Mouse (Mus musculus): ENCODE measurements around the gene Rgs19. TPM values are rescaled to one million over a fixed set of nuclear protein-coding genes. Genes with fewer than 3 reads are reported as not detected.

Gene Rgs19
- 37.4 and 39.4 TPM in 2 replicates for polyA plus RNA-seq (2015; fragmentation: Nextera tagmentation; extraction: Ambion mirVana)

DNA sequence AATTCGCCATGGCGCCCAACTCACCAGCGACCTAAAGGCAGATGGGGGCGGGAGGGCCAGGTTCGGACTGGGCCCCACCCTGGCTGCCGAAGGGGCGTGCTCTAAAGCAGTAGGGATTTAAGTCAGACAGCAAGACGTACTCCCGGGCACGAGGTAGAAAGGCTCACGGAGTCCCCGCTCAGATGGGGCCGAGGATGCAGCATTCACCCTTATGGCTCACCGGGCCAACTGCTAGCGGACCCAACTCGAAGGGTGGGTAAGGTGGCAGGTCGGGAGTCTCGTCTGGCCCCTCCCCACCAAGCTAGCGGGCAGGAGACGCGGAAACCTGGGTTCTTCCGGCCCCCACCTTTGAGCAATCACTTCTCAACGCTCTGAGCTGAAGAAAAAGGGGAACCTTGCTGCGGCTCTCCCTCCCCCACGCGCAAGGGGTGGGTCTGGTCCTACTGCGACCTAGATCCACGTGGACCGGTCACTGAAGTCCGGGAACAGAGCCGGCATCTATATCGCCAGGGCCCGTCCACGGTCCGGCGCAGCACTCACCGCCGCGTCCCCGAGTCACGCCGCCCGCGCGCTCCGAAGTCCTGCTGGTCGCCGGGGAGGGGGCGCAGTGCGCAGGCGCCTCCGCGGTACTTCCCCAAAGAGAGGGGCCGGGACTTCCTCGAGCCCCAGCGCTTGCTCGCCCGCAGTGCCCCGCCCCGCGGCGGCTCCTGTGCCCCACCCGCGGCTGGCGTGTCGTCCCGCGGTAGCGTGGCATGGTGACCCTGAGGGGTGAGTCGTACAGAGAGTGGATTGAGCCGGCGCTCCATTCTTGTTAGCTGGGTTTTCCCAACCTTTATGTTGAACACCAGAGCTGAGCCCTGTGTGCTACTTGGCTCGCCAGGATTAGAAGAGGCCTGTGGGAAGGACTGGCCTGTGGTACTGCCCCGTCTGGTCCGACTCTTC is at the start of gene Rgs19:
Gene Rgs19 (minus strand): TSS at position 639 of the 942 bp plus-strand sequence.
- Histone ChIP-seq H3K27me3 (replicated peaks) (no peaks in the 10 kb centered on the region), H3K4me1 (replicated peaks) (peaks cover 8% of the 10 kb centered on the region), H3K4me3 (replicated peaks) (peak within 1 kb of the TSS; percentile 65), H3K4me2 (replicated peaks) (peak within 1 kb of the TSS; percentile 95), H3K36me3 (no peaks in the 10 kb centered on the region), H3K9me3 (no peaks in the 10 kb centered on the region), H3K27ac (0 out of 2 replicates have a peak within 1 kb of the TSS, but pooled peaks have one; percentile 32), H3K9ac (peak within 1 kb of the TSS; percentile 74)
- peak; percentile 92 for ATAC-seq
- WGBS, result under 1% methylated on average over 75 of the region's 75 CpGs

DNA sequence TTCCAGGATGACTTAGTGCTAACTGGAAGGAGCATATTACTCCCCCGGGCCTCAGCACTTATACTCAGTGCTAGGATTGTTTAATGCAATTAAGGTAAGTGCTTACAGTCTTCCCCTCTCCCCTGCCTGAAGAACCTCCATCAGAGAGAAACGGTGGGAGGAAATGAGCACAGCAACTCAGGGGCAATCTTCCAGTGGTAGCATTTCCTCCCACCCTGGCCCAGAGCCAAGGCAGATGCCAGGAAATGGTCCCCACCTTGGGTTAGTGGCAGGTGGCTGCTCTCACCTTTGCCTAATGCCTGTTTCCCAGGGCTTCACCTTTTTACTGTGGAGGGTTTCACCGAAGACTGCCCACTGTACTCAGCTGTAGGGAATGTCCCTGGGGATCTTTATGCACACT is 36.3 kb upstream of the Rgs19 start:
- Histone ChIP-seq H3K4me3 (replicated peaks) (no peak overlapping the region), H3K9ac (no peak overlapping the region), H3K27ac (no peak overlapping the region), H3K27me3 (replicated peaks) (no peaks in the 10 kb centered on the region), H3K4me2 (replicated peaks) (no peak overlapping the region), H3K4me1 (replicated peaks) (no peaks in the 10 kb centered on the region), H3K36me3 (no peaks in the 10 kb centered on the region), H3K9me3 (no peaks in the 10 kb centered on the region)
- no peak for ATAC-seq
- 63% methylated on average over 3 of the region's 3 CpGs for WGBS

DNA sequence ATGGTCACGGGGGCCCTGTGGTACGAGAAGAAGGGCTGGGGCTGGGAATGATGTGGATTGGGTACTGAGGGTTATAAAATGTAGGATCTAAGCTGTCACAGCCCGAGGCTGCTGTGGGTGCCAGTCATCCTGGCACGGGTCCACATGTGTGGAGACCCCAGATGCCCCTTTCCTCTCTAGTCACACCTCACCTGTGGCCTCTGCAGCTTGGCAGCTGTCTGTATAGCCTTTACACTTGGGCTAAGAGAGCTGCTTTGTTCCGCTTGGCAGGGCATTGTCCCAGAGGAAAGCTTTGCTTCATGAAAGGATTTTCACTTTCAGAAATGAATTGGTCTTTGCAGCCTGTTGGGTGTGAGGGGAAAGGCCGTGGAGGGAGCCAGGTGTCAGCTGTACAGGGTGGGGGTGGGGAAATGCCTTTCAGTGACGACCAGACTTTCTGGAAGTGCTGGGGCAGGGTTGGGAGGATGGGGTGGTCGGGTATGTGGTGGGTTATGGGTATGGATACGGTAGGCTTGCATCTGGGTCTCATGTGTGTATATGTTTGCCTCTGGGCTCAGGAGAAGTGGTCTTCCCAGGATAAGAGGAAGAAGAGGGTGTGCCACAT is 34.0 kb upstream of the Rgs19 start:
- no peaks in the 10 kb centered on the region for H3K4me1 ChIP-seq (replicated peaks)
- H3K9ac ChIP-seq, result no peak overlapping the region
- no peaks in the 10 kb centered on the region for H3K27me3 ChIP-seq (replicated peaks)
- WGBS, result 58% methylated on average over 9 of the region's 9 CpGs
- no peaks in the 10 kb centered on the region for H3K9me3 ChIP-seq
- H3K27ac ChIP-seq, result no peak overlapping the region
- H3K4me3 ChIP-seq (replicated peaks), result no peak overlapping the region
- no peak for ATAC-seq
- no peak overlapping the region for H3K4me2 ChIP-seq (replicated peaks)
- no peaks in the 10 kb centered on the region for H3K36me3 ChIP-seq

DNA sequence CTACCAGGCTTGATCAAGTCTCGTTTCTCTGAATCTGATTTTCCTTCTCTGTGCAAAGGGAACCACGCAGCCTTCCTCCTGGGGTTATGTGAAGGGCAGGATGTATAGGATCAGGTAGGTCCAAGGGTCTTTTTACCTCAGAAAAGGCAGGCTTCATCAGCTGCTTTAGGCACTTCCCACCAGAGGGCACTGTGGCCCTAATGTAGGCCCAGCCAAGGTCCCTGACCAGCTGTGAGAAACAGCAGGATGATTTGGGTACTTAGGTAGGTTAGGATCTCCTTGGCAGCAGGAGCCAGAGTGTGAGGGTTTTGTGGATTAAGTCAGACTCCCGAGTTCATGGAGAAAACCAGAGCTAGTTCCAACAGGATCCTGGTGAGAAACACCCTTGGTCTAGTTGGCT is 28.4 kb upstream of the Rgs19 start:
- ATAC-seq, result no peak; the same call in 1 of the 2 replicates
- no peak overlapping the region for H3K9ac ChIP-seq
- no peak overlapping the region for H3K4me2 ChIP-seq (replicated peaks)
- 18% methylated on average over 3 of the region's 3 CpGs for WGBS
- no peaks in the 10 kb centered on the region for H3K9me3 ChIP-seq
- H3K27me3 ChIP-seq (replicated peaks), result no peaks in the 10 kb centered on the region
- no peak overlapping the region for H3K27ac ChIP-seq
- H3K4me3 ChIP-seq (replicated peaks), result no peak overlapping the region
- H3K4me1 ChIP-seq (replicated peaks), result no peaks in the 10 kb centered on the region
- H3K36me3 ChIP-seq, result no peaks in the 10 kb centered on the region

DNA sequence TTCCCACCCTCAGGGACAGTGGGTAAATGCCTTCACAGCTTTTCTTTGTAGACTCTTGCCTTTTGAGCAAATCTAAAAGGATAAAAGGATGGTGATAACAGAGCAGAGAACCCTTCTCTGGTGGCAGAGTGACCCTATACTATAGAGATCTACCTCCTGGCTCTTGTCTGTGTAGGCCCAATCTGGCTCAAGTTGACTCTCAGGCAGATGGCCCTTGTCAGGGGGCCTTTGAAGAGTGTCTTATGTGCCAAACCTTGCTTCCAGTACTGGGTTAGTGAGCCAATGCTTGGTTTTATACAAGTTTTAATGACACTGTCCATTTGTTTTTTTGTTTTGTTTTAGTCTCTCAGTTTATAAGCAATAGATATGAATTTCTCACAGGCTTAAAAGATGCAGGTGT is 27.4 kb upstream of the Rgs19 start:
- Histone ChIP-seq H3K27me3 (replicated peaks) (no peaks in the 10 kb centered on the region), H3K36me3 (no peaks in the 10 kb centered on the region), H3K9ac (no peak overlapping the region), H3K4me1 (replicated peaks) (no peaks in the 10 kb centered on the region), H3K4me2 (replicated peaks) (no peak overlapping the region), H3K4me3 (replicated peaks) (no peak overlapping the region), H3K27ac (no peak overlapping the region), H3K9me3 (no peaks in the 10 kb centered on the region)
- ATAC-seq, result no peak

DNA sequence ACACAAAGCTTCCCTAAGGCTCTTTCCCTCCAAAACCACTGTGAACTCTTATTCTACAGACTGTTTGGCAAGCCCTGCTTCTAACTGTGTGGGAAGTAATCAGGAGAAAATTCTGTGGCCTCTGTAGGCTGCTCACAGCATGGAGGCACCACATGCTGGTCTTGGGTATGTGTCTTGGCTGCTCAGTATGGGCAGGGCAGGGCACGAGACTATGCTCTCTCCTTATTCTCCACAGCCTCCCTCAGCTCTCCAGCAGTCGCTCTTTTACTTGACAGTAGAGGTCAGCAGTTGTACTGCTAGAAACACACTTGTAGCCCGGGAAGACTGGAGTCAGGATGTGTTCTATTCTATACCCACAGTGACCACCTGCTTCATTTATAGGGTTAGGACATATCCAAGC is 26.3 kb upstream of the Rgs19 start:
- WGBS, result 27% methylated on average over 3 of the region's 3 CpGs
- H3K9ac ChIP-seq, result no peak overlapping the region
- no peak overlapping the region for H3K27ac ChIP-seq
- H3K36me3 ChIP-seq, result no peaks in the 10 kb centered on the region
- ATAC-seq, result no peak
- no peak overlapping the region for H3K4me3 ChIP-seq (replicated peaks)
- no peaks in the 10 kb centered on the region for H3K9me3 ChIP-seq
- peaks cover 1% of the 10 kb centered on the region; the same call in 1 of the 2 replicates for H3K4me1 ChIP-seq (replicated peaks)
- H3K4me2 ChIP-seq (replicated peaks), result no peak overlapping the region
- no peaks in the 10 kb centered on the region for H3K27me3 ChIP-seq (replicated peaks)

DNA sequence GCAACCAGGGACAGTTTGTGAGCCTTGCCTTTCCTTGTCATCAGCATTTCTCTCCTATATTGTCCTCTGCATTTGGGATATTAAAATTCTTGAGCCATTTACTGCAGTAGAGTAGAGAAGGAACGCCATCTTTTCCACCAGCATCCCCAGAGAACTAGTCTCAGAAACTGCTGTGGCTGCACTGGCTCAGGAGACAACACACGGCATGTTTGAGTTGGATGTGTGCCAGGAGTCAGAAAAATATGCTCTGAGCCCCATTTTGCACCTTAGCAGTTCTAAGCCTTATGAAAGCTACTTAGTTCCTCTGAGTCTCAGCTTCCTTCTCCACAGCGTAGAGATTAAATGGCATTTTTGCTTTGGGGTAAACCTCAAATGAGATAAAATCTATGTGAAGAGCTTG is 23.2 kb upstream of the Rgs19 start:
- no peak overlapping the region for H3K27ac ChIP-seq
- no peak for ATAC-seq
- no peak overlapping the region for H3K9ac ChIP-seq
- H3K4me1 ChIP-seq (replicated peaks), result peaks cover 4% of the 10 kb centered on the region; the same call in 1 of the 2 replicates
- no peaks in the 10 kb centered on the region for H3K9me3 ChIP-seq
- 52% methylated on average over 3 of the region's 3 CpGs for whole genome bisulfite sequencing
- no peak overlapping the region for H3K4me2 ChIP-seq (replicated peaks)
- no peaks in the 10 kb centered on the region for H3K36me3 ChIP-seq
- H3K4me3 ChIP-seq (replicated peaks), result no peak overlapping the region
- no peaks in the 10 kb centered on the region for H3K27me3 ChIP-seq (replicated peaks)

DNA sequence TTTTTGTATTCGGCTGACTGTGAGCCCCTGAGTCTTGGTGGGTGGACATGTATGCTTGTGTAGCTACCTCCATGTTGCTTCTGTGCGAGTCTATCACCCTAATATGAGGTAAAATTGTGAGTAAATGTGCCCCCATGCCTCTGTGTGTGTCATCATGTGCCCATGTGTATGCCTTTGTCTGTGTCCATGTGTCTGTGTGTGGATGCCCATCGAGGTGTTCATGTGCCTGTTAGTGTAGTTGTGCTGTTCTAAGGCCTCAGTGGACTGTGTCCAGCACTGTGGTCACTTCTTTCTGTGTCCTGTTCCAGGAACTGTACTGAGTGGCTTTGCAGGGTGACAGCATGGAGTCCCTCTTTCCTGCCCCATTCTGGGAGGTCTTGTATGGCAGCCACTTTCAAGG is 21.6 kb upstream of the Rgs19 start:
- peak overlapping the region; percentile 48; the same call in 1 of the 2 replicates for H3K4me2 ChIP-seq (replicated peaks)
- ATAC-seq, result no peak
- no peaks in the 10 kb centered on the region for H3K9me3 ChIP-seq
- WGBS, result 71% methylated on average over 3 of the region's 3 CpGs
- H3K4me3 ChIP-seq (replicated peaks), result no peak overlapping the region
- H3K27me3 ChIP-seq (replicated peaks), result no peaks in the 10 kb centered on the region
- H3K27ac ChIP-seq, result no peak overlapping the region
- peaks cover 4% of the 10 kb centered on the region; the same call in 1 of the 2 replicates for H3K4me1 ChIP-seq (replicated peaks)
- H3K9ac ChIP-seq, result no peak overlapping the region
- no peaks in the 10 kb centered on the region for H3K36me3 ChIP-seq

DNA sequence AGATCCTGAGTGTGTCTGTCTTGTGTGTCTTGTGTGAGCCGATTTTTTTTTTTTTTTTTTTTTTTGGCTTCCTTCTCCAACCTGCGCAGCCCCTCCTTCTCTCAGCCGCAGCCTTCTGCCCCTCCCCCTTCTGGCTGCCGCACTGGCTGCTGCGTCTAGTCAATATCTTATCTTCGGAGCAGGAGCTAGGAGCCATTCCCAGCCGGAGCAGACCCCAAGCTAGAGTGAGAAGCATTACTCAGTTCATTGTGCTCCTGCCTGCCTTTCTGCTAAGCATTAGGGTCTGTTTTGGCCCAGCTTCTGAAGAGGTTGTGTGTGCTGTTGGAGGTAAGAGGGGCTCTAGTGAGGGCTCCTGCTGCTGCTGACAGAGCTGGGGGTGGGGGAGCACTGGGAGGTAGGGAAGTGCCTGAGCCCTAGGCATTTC is 21.1 kb upstream of the Rgs19 start, which contains the start of gene Oprl1:
Gene Oprl1 (plus strand): TSS at position 114 of the 424 bp plus-strand sequence.
- 0% methylated on average over 7 of the region's 7 CpGs for WGBS

DNA sequence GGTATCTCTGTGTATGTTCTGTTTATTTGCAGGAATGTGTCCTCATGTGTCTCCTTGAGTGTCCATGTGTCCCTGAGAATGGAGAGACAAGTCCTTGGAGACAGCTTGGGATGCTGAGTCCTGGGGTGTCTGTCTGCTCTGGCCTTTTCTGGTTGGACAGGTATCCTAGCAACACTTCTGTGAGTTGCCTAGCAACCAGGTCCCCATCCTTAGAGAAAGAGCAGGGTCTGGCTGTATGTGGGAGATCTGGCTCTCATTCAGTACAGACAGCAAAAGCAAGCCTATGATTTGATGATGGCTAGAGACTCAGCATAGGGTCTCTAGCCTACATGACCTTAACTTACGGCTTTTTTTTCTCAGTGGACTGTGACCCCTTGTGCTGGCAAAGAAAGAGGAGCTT is 20.0 kb upstream of the Rgs19 start:
- no peak overlapping the region for H3K27ac ChIP-seq
- H3K9me3 ChIP-seq, result no peaks in the 10 kb centered on the region
- no peaks in the 10 kb centered on the region for H3K27me3 ChIP-seq (replicated peaks)
- H3K36me3 ChIP-seq, result no peaks in the 10 kb centered on the region
- peaks cover 4% of the 10 kb centered on the region; the same call in 1 of the 2 replicates for H3K4me1 ChIP-seq (replicated peaks)
- no peak overlapping the region for H3K4me3 ChIP-seq (replicated peaks)
- 93% methylated on average over 1 of the region's 1 CpGs for WGBS
- H3K4me2 ChIP-seq (replicated peaks), result no peak overlapping the region
- no peak for ATAC-seq
- H3K9ac ChIP-seq, result no peak overlapping the region

More for the DNA sequence above, 21.1 kb upstream of the Rgs19 start, which contains the start of gene Oprl1:
- no peaks in the 10 kb centered on the region for H3K36me3 ChIP-seq
- H3K27me3 ChIP-seq (replicated peaks), result no peaks in the 10 kb centered on the region
- peak within 1 kb of the TSS; percentile 48 for H3K4me2 ChIP-seq (replicated peaks)
- no peak within 1 kb of the TSS for H3K27ac ChIP-seq
- ATAC-seq, result peak; percentile 62; the same call in 1 of the 2 replicates
- H3K9me3 ChIP-seq, result no peaks in the 10 kb centered on the region
- 0 out of 2 replicates have a peak within 1 kb of the TSS, but pooled peaks have one; percentile 6 for H3K4me3 ChIP-seq (replicated peaks)
- H3K9ac ChIP-seq, result no peak within 1 kb of the TSS
- H3K4me1 ChIP-seq (replicated peaks), result peaks cover 4% of the 10 kb centered on the region; the same call in 1 of the 2 replicates

DNA sequence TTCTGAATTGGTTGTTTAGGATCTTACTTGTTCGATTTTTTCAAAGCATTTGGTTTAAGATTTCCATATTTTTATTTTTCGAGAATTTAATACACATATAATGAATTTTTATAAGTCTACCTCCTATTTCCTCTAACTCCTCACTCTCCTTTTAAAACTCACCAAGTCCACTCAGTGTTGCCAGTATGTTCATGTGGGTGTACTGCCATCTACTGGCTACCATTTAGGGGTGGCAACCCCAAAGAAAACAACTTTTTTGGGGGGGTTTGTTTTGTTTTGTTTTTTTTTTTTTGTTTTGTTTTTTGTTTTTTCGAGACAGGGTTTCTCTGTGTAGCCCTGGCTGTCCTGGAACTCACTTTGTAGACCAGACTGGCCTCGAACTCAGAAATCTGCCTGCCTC is 12.9 kb upstream of the Rgs19 start:
- H3K9me3 ChIP-seq, result no peaks in the 10 kb centered on the region
- WGBS, result 38% methylated on average over 4 of the region's 4 CpGs
- no peak overlapping the region for H3K4me3 ChIP-seq (replicated peaks)
- H3K27ac ChIP-seq, result no peak overlapping the region
- no peaks in the 10 kb centered on the region for H3K27me3 ChIP-seq (replicated peaks)
- no peak overlapping the region for H3K9ac ChIP-seq
- no peaks in the 10 kb centered on the region for H3K4me1 ChIP-seq (replicated peaks)
- no peaks in the 10 kb centered on the region for H3K36me3 ChIP-seq
- no peak for ATAC-seq
- no peak overlapping the region for H3K4me2 ChIP-seq (replicated peaks)

DNA sequence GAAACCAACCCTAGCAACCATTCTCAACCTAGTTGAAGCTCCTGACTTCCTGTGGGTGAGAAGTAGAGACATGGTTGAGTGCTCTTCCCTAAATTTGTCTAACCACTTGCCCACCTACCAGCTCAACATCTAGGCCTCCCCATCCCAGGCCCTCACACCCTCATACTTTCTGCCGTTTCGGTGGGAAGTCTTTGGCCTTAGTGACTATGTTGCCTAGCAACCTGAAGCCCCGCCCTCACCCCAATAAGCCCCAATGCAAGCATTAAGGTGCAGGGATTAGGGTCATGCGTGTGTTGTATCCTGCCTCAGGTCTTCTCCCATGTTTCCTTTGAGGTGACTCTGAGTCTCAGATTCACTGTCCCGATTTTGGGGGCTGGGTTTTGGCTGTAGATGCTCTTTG is 4.5 kb upstream of the Rgs19 start, which contains the start of gene Lkaaear1:
Gene Lkaaear1 (minus strand): TSS at position 202 of the 400 bp plus-strand sequence.
- ATAC-seq, result no peak
- no peaks in the 10 kb centered on the region for H3K27me3 ChIP-seq (replicated peaks)
- WGBS, result 53% methylated on average over 5 of the region's 5 CpGs

More for the DNA sequence above, 4.5 kb upstream of the Rgs19 start, which contains the start of gene Lkaaear1:
- Histone ChIP-seq H3K4me1 (replicated peaks) (peaks cover under 1% of the 10 kb centered on the region; the same call in 1 of the 2 replicates), H3K9me3 (no peaks in the 10 kb centered on the region), H3K36me3 (no peaks in the 10 kb centered on the region), H3K27ac (no peak within 1 kb of the TSS), H3K9ac (no peak within 1 kb of the TSS), H3K4me3 (replicated peaks) (no peak within 1 kb of the TSS), H3K4me2 (replicated peaks) (no peak within 1 kb of the TSS)
